Mouse (Mus musculus) telencephalon, adult 2 months (tissue): Measurements from ENCODE around the gene Klf9.

Experiments used
- DNase-seq: peaks from one replicate; pipeline ENCODE4 v3.0.0-alpha.2; 2011; ENCODE audit warnings: low read depth, low spot score

Klf9 gene

GRCm38 (mm10) chr19:23140689-23141317, at the start of gene Klf9:
TSS of gene Klf9 (plus strand) at chr19:23141226.
- DNase-seq: peak; percentile 99

GRCm38 (mm10) chr19:23091586-23091985, 49.4 kb upstream of the Klf9 start:
- peak; percentile 72 for DNase-seq

DNA sequence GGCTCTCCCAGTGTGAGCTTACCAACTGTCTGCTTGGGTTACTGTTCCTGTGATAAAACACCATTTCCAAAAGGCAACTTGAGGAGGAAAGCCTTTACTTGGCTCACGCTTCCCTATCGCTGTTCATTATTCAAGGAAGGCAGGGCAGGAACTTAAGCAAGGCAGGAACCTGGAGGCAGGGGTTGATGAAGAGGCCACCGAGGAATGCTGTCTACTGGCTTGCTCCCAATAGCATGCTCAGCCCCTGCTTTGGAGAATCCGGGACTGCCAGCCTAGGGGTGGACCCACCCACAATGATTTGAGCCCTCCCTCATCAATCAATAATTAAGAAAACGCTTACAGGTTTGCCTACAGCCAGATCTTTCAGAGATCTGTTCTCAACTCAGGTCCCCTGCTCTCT, 47.5 kb upstream of the Klf9 start:
- no peak for DNase-seq

GRCm38 (mm10) chr19:23094906-23095305, 46.1 kb upstream of the Klf9 start:
- no peak for DNase-seq

DNA sequence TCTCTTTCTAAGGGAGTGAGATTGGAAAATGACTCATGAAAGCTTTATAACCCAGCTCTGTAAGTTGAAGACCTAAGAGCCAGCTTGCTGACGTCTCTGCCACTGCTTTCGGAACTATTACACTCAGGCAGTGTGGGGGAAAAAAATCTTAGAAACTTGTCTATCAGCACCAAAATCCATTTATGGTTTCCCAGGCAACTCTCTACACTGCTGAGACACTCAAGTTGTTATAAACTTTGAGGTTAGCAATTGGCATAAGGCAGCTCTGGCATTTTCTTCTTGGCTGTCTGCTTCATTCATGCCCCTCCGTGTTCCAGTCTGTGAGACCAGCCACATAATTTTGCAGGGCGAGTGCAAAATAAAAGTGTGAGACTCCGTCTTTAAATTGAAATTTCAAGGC, 34.2 kb upstream of the Klf9 start:
- DNase-seq: peak; percentile 47

DNA sequence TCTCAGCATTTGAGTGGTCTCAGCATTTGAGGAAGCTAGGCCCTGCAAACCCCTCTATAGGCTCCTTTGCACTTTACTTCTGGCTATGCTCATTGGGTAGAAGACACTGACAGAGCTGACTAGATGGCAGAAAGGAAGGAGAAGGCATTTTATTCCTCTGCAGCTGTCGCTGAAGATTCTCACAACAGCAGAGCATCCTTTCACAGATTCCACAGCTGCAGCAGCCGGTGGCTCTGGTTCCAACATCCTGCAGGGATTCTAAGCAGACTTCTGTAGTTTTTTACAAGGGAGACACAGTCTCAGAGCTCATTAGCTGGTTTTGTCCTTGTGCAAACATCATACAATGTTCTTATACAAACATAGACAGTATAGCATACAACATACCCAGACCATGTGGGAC, 33.7 kb upstream of the Klf9 start:
- DNase-seq: peak; percentile 26

DNA sequence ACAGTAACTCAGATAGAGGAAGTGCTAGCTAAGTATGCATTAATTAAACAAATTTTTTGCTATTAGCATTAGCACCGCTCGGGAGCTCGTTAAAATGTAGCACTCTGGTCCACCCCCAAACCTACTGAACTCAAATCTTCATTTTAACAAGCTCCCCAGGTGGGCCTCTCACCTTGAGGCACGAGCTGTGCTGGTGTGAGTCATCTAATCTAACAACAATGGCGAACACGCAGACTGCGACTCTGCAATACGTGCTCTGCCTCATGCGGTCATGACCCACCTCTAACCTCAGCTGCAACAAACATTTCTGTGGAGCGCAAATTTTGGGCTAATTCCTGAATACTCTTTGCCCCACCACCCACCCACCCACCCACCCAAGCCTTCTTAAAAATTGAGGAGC, 19.2 kb upstream of the Klf9 start:
- no peak for DNase-seq

- no peak for DNase-seq
These were observed 16.9 kb upstream of the Klf9 start for GRCm38 (mm10) chr19:23124023-23124550.

GRCm38 (mm10) chr19:23125227-23126150, 15.5 kb upstream of the Klf9 start:
- no peak for DNase-seq

- no peak for DNase-seq
These were observed 11.1 kb upstream of the Klf9 start for GRCm38 (mm10) chr19:23129908-23130307.

GRCm38 (mm10) chr19:23132106-23132635, 8.9 kb upstream of the Klf9 start:
- DNase-seq: no peak

DNA sequence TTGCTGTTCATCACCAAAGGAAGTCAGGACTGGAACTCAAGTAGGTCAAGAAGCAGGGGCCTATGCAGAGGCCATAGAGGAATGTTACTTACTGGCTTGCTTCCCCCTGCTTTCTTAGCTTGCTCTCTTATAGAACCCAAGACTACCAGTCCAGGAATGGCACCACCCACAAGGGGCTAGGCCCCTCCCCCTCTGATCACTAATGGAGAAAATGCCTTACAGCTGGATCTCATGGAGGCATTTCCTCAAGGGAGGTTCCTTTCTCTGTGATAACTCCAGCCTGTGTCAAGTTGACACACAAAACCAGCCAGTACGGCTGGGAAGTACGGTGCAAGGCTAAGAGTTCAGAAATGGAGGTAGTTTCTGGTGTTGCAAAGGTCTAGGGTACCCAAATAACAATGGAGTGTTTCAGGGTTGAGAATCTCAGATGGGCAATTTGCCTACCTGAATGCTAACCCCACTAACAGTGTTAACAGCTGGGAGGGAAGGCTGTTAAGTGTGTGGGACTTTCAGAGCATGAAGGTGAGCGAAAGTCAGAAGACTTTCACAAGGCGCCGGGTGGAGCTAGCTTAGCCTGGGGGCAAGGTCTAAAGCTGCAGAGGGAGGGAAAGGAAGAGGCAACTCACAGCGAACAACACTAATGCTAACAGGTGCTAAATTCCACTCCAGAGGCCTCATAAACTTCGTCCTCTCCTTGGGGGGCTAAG, 8.2 kb upstream of the Klf9 start:
- no peak for DNase-seq

DNA sequence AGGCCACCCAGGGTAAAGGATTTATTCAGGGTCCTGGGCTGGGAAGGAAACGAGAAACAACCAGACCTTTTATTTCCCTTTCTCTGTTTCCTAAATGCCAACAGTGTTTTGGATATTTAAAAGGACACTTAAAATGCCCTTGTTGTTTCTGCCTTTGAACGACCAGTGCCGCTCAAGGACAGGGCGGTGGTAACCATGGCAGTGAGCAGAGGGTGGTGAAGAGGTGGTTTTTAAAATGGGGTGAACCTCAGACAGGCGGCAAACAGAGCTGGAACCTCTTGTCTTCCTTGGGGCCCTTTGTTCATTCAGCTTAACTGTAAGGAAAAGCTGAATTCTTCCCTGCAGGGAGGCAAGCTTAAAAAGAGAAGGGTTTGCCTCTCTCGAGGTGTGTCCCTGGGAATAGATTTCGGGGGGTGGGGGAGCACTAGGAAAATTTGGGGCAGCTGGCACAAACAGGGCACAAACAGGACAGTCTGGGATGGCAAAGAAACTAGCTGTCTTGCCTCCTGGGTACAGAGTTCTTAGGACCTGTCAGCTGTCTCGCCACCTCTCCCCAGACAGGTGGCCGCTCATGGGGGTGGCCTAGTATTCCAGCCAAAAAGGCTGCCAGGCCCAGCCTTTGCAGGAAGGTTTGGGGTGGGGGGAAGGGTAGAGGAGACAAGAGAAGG, 7.5 kb upstream of the Klf9 start:
- DNase-seq: no peak

GRCm38 (mm10) chr19:23134095-23134440, 7.0 kb upstream of the Klf9 start:
- DNase-seq: no peak

- peak; percentile 92 for DNase-seq
These were observed 6.4 kb upstream of the Klf9 start for GRCm38 (mm10) chr19:23134441-23135301.

- DNase-seq: peak; percentile 96
These were observed 5.5 kb upstream of the Klf9 start for GRCm38 (mm10) chr19:23135349-23136201.

DNA sequence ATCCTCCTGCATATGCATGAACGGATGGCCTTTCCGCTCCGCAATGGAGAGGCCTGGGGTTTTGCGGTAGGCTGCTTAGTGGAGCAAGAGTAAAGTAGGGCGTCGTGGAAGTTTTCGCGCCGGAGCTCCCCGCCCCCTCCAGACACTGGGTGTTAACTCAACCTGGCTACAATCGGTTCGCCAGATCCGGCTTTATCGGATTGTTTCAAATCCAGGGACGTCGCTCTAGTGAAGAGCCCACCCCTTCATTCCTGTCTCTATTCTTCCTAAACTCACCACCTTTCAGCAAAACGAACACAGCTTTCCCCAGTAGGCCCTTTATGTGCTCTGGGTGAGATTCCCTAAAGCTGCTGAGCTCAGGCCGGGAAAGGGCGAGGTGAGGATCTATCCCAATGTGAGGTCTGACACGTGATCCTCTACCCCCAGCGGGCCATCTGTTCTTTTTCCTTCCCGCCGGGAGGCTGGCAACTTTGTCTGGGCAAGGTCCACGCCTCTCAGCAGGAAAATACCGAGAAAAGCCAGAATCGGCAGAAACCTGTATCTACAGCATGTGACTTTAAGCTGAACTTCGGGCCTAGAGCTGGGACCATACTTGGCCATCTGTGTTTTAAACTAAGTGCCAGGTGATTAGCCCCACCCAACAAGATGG, 4.7 kb upstream of the Klf9 start:
- no peak for DNase-seq

DNA sequence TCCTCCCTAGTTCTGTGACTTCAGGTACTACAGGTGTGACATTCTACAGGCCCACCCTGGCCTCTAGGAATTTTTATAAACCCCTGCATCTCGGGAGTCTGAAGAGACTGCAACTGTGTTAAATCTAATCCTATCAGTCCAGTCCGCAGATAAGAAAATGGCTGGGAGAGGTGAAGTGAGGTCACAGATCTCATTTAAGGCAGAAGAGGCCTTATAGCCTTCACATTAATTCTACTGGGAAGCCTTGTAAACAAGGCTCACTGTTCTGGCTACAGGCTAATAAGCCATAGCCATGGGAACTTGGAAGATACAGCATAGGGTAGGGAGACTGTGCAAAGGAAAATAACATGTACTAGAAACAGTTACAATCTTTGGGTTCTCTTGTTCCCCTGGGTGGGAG, 3.7 kb upstream of the Klf9 start:
- DNase-seq: no peak
